Mouse (Mus musculus) gastrocnemius, adult 2 months (tissue): ENCODE results near the gene Slit3. TPM values are rescaled to one million over a fixed set of nuclear protein-coding genes. Genes with fewer than 3 reads are reported as not detected.

Experiments used
- DNase-seq: peaks from one replicate; pipeline ENCODE4 v3.0.0; 2022
- H3K27ac ChIP-seq: fragments of 200-600 bp; 2 replicates; pipeline ENCODE4 v1.8.1; 2022; ENCODE audit warnings: mild to moderate bottlenecking
- H3K4me3 ChIP-seq: fragments of 200-600 bp; 2 replicates; pipeline ENCODE4 v1.8.1; 2022; ENCODE audit warnings: mild to moderate bottlenecking, moderate library complexity
- CTCF ChIP-seq: fragments of 200-600 bp; IDR thresholded peaks from 2 replicates; pipeline ENCODE4 v1.8.1; 2022; ENCODE audit warnings: antibody characterized with exemption, mild to moderate bottlenecking, moderate library complexity
- intact Hi-C: fragments of 180-260 bp; cut with DNase I; formaldehyde crosslinking; loops from one replicate; pipeline ENCODE4 v1.15.1; 2025
- total RNA-seq, 2 experiments: library from RNA; stranded (reverse); gene quantifications; 2 replicates each; pipeline ENCODE4 v1.2.3; 2021

Slit3 gene
- total RNA-seq, 2 experiments from 2014 or later, result 9.2 to 10.9 TPM

DNA sequence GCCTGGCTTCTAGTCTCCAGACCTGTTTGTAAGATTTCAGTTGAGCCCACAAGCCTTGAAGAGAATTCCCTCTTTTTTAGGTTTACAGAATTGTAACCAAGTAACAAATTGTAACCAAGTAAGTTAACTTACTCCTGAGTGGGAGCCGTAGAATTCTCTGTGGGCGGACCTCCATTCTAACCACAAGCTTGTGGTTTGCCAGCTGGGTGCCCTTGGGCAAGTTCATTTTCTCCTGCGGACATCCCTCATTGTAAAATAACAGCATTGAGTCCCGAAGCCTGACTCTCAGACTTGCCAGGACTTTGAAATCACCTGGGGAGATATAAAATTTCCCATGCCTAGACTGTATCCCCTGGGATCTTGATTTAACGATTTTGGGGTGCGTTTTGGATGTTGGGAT, 19.1 kb downstream of the Slit3 start:
- intact Hi-C loops, result no loop called here
- TF ChIP-seq CTCF, result no peak
- H3K4me3 ChIP-seq, result no peak overlapping the region
- no peak overlapping the region for H3K27ac ChIP-seq
- no peak for DNase-seq

GRCm38 (mm10) chr11:35142202-35142601, 21.2 kb downstream of the Slit3 start:
- no peak for DNase-seq
- no peak overlapping the region for H3K4me3 ChIP-seq
- no peak for TF ChIP-seq CTCF
- intact Hi-C loops, result no loop called here
- no peak overlapping the region for H3K27ac ChIP-seq

DNA sequence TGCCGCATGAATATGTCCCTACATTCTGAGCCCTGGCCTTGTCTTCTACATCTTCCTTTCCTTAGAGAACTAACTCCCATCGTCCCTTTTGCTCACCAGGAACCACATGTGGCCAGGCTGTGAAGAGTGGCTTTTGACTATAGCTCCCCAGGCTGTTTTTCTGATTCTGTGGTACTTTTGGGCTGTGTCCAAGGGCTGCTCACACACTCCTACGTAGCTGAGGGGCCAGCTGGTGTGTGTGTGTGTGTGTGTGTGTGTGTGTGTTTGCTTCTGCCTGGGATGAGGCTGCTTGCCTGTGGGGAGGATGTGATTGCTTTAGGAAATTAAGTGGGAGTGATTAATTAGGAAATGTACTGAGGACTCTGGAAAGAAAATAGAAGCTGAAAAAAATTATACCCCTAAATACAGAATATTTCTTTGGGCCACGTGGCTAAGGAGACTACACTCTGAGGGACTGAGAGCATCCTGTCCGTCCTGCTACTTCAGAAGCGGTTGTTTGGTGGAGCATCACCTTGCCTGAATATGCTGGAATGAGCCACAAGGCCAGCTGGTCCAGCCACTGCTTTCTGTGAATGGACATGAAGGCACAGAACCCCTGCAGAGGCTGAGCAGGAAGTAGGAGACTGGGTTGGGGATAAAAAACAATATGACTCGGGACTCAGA, 21.8 kb downstream of the Slit3 start:
- intact Hi-C loops, result no loop called here
- TF ChIP-seq CTCF, result no peak
- H3K27ac ChIP-seq, result no peak overlapping the region

DNA sequence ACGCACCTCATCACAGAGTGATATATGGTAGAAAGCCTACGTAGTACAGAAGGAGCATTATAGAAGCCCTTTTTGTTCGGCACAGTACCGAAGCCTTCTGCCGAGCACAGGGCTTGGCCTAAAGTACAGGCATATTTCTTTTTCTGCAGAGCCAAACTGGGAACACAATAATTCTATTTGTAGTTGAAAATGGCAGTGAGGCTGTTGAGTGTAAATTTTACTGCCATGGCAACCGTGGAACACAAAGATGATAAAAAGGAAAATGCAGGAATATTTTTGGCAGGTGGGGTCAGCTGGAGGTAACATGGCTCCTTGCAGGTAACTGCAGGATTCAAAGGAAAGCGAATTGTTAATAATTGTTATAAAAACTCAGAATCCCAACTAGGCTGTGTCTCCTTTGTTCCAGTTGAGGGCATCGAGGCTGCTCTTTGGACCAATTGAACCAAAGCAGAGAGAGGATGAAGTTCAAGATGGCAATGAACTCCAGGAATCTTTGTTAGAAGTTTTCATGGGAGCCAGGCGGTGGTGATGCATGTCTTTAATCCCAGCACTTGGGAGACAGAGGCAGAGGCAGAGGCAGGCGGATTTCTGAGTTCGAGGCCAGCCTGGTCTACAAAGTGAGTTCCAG, 26.9 kb downstream of the Slit3 start:
- TF ChIP-seq CTCF, result no peak
- no peak for DNase-seq
- no peak overlapping the region for H3K4me3 ChIP-seq
- no peak overlapping the region for H3K27ac ChIP-seq
- intact Hi-C loops, result no loop called here

More for the DNA sequence above, 21.8 kb downstream of the Slit3 start:
- DNase-seq, result no peak
- no peak overlapping the region for H3K4me3 ChIP-seq

DNA sequence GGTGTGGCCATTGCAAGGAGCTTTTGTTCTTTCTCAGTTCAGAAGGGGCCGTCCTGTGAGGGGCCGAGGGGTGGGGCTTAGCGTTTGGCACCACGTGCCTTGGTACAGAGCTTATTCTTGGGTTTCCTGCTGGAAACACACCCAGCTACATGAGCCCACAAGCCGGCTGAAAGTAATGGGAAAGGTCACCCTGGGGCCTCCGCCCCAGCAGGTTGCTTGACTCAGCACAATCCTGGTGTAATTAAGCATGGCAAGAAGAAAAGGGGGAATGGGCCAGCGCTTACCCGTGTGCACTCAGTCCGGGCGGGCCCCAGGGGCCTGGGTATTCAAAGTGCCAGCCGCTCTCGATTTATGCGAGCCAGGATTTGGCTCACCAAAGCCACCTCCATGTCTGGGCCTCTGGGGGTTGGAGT, 30.5 kb downstream of the Slit3 start:
- no peak for TF ChIP-seq CTCF
- intact Hi-C loops, result no loop called here
- Histone ChIP-seq H3K27ac (no peak overlapping the region), H3K4me3 (no peak overlapping the region)
- no peak for DNase-seq

DNA sequence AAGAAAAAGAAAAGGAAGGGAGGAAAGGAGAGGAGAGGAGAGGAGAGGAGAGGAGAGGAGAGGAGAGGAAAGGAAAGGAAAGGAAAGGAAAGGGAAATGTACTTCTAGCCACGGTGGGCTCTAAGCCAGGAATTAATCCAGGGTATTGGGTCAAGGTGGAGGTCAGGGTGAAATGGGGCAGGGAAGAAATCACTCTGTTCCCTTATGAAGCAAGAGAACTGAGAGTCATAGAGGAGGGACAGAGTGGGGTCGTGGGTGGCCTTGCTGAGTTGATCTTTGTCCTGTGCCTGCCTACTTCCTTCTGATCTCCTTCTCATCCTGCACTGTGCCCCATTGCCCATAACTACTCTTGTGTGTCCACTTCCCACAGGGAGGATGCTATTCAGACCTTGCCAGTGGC, 31.9 kb downstream of the Slit3 start:
- no peak for DNase-seq
- TF ChIP-seq CTCF, result no peak
- H3K27ac ChIP-seq, result peak overlapping the region; percentile 28; the same call in 1 of the 2 replicates
- intact Hi-C loops, result no loop called here
- H3K4me3 ChIP-seq, result no peak overlapping the region

GRCm38 (mm10) chr11:35154449-35154848, 33.4 kb downstream of the Slit3 start:
- intact Hi-C loops, result no loop called here
- TF ChIP-seq CTCF, result no peak
- Histone ChIP-seq H3K27ac (no peak overlapping the region), H3K4me3 (no peak overlapping the region)
- no peak for DNase-seq

GRCm38 (mm10) chr11:35155281-35155680, 34.3 kb downstream of the Slit3 start:
- H3K4me3 ChIP-seq, result no peak overlapping the region
- DNase-seq, result no peak
- no peak for TF ChIP-seq CTCF
- intact Hi-C loops, result no loop called here
- no peak overlapping the region; the same call in 1 of the 2 replicates for H3K27ac ChIP-seq

GRCm38 (mm10) chr11:35156676-35157075, 35.7 kb downstream of the Slit3 start:
- no peak for DNase-seq
- intact Hi-C loops, result no loop called here
- H3K4me3 ChIP-seq, result no peak overlapping the region
- no peak overlapping the region for H3K27ac ChIP-seq
- TF ChIP-seq CTCF, result no peak

DNA sequence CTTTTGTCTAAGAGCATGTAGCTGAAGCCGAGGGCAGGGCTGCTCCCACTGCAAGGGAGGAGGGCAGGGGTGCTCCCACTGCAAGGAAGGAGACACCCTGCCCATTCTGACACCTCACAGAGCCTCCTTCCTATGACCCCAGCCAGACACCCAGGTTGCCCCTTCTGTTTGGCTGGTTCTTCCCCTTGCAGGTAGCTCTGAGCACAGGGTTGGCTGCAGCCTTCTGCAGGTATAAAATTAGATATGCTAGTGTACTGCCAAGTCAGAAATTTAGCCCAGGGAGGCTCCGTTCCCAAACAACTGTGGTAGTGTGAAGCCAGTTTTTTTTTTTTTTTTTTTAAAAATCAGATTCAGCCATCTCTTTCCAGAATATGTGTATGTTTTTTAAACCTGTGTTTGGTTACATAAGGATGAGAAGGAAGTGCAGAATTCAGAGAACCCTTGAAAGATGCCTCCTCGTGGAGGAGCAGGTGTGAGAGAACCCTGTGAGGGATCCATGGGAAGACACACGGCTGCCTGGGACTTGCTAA, 39.7 kb downstream of the Slit3 start:
- Histone ChIP-seq H3K4me3 (no peak overlapping the region), H3K27ac (no peak overlapping the region)
- intact Hi-C loops, result no loop called here
- DNase-seq, result no peak
- TF ChIP-seq CTCF, result no peak

DNA sequence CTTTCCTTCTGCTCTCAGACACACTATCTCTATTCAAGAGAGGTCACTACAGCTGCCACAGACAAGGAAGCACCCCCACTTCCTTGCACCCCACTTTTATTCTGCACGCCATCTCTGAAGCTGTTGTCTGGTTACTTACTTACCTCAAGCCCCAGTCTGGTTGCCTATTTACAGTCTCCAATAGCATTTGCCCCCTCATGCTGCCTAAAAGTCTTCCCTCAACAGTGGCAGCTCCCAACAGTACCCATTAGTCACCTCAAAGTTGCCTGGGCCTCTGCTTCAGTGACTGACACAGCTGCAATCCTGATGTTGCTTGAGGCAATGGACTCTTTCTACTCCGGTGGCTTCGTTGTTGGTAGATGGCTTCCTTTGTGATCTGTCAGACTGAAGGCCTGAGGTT, 42.4 kb downstream of the Slit3 start:
- no peak overlapping the region for H3K4me3 ChIP-seq
- no peak for TF ChIP-seq CTCF
- H3K27ac ChIP-seq, result no peak overlapping the region
- intact Hi-C loops, result no loop called here
- no peak for DNase-seq

GRCm38 (mm10) chr11:35167176-35167575, 46.2 kb downstream of the Slit3 start:
- H3K27ac ChIP-seq, result no peak overlapping the region
- no peak for DNase-seq
- intact Hi-C loops, result no loop called here

DNA sequence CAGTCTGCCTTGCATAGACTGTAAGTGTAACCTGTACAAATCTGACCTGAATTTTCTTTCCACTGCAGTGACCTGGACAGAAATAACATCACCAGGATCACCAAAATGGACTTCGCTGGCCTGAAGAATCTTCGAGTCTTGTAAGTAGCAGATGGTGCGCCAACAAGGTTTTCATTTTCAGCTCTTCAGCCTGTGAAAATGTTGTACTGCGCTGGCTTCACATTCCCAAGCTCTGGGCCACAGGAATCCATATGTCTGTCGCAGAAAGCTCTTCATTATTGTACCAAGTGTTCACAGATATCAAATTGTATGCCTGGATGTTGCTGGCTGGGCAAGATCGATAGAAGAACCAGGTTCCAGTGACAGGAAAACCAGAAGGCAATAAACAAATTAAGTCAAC, 50.5 kb downstream of the Slit3 start:
- intact Hi-C loops, result no loop called here
- no peak overlapping the region for H3K27ac ChIP-seq
- no peak for DNase-seq
- no peak for TF ChIP-seq CTCF
- H3K4me3 ChIP-seq, result no peak overlapping the region

More at GRCm38 (mm10) chr11:35167176-35167575, 46.2 kb downstream of the Slit3 start:
- TF ChIP-seq CTCF, result no peak
- H3K4me3 ChIP-seq, result no peak overlapping the region

- no peak for TF ChIP-seq CTCF
- intact Hi-C loops, result no loop called here
- DNase-seq, result no peak
- Histone ChIP-seq H3K4me3 (no peak overlapping the region), H3K27ac (no peak overlapping the region)
Observed at GRCm38 (mm10) chr11:35177564-35177963, 56.5 kb downstream of the Slit3 start.
